Mouse (Mus musculus) spleen, postnatal 14 days (tissue): Measurements from ENCODE around the gene Peak1.
"Not testable (repeated sequence)": the region's sequence is repeated elsewhere in the genome, so short reads cannot be mapped to it uniquely, and the experiment has no call there.

Experiments used
- DNase-seq, 2 experiments: peaks; one replicate each; pipeline ENCODE4 v3.0.0; 2021 to 2022; ENCODE audit warnings: low spot score in 2 of 2

The Peak1 gene

DNA sequence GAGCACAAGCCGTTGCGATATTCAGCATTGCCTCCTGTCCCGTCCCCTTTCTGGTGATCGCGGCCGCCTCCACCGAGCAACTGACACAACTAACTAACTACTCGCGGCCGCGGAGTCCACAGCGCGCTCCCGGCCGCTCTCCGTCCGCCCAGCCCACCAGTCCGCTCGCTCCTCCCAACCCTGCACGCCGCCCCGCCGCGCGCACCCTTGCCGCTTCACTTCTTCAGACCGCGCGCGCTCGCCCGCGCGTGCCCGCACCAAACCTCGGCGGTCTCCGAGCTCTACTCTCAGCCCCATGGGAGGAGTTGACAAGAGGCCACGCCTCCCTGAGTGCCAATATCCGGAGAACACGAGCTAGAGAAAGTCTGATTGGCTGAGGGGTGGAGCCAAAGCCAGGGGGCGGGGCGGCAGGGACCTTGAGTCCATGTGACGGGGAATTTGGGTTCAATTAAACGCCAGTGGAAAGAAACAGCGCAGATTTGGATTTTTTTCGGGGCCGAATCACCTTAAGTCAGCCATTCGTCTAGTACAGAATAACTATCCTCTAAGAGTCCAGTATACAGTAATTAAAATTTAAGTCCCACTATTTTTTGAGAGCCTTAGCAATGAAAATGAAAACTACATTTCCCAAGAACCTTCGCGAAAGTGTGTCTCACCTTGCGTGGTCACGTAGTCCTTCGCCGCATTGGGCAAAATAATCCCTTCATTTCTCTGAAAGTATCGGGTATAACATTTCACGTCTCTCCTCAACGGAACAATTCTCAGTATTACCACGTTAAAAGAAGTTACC lies at the start of gene Peak1, which contains the start of gene Hmg20a:
TSS of gene Peak1 (minus strand) at position 120 of the 790 bp plus-strand sequence.
TSS of gene Hmg20a (plus strand) at position 662 of the 790 bp plus-strand sequence.
- peak; percentile 99 for DNase-seq

DNA sequence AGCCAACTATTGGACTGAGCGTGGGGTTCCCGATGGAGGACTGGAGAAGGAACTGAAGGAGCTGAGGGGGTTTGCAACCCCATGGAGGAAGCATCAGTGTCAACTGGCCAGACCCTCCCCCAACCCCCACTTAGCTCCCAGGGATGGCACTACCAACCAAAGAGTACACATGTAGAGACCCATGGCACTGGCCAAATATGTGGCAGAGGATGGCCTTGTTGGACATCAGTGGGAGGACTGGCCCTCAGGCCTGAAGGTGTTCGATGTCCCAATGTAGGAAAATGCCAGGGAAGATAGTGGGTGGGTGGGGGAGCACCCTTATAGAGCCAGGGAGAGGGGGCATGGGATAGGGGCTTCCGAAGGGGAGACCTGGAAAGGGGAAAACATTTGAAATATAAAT lies 48.4 kb upstream of the Peak1 start:
- no peak for DNase-seq

DNA sequence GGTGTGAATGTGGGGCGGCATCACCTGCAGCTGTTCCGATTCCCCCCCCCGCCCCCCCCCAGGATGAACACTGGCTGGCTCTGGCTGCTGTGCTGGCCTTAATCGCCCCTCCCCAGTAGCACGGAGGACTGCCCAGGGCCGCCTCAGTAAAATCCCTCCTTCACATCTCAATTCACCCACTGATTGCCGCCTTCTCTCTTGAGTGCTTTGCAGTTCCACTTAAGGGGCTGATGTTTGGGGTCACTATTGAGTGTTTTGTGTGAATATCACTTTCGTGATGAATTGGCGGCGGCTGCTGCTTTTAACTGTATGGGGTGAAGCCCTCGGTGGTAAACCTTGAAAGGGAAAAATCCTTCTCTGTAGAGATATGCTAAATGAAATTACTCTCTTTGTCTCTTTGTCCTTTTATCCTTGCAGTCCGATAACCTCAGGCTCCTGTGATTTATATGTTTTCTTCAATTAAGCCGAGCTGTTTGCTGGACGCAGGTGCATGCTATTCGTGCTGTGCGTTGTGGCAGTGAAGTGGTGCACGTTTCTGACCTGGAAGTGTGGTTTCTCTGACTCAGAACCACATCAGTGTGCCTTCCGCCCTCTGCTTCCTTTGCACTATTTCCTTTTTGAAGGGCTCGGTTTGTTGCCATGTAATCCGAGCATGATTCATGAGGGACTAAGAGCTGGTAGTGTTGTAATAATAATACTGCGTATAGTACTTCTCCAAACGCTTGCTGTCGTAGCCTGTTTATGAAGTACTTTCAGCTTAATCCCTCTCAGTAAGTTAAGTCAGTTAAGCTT lies 47.2 kb upstream of the Peak1 start:
- DNase-seq: peak in 1 of 2 experiments; percentile 5

DNA sequence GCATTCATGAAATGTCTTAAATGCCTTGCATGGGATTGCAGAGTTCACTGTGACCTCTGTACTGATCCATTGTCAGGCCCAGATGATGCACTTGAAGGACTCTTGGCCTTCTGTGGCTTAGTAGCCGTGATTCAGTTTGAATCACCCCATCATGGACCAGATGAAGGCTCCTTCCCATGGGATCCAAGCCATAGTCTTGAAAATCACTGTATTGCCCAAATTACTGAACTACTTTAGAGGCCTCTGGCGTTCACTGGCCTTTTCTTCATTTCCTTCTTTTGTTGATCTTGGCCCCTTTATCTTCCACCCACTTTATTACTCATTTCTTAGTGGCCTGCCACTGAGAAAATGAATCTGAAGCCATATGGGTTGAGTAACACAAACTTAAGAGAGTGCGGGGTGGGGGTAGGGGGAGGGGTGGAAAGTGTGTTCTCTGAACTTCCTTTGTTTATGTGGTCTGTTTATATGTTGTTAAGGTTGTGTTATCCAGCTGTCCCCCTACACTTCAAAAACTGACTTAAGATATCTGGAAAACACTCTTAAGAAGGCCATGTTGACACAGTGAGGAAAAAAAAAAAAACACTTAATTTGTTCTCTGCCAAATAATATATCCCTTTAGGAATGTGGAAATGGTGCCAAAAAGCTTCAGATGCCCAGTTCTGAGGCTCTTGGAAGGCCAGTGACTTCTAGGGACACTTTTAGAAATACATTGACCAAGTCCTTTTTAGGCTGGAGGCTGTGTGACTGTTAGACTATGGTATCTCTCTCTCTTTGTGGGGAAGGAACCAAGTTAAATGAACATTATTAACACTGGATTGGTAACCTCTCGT lies 46.0 kb upstream of the Peak1 start:
- DNase-seq: no peak

DNA sequence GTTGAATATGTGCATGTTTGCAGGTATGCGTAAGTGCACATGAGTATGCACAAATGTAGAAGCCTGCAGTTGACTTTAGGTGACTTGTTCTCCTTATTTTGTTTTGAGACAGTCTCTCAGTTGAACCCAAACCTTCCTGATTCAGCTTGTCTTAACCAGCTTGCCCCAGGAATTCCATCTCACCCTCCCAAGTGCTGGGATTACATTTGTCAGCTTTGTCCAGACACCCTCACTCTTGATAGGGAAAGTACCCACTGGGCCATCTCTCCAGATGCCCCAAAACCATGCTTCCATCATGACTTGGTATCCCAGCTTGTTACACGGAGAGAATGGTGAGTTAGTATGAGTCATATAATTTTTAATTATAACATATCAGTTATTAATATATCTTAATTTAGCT lies 45.2 kb upstream of the Peak1 start:
- no peak for DNase-seq

DNA sequence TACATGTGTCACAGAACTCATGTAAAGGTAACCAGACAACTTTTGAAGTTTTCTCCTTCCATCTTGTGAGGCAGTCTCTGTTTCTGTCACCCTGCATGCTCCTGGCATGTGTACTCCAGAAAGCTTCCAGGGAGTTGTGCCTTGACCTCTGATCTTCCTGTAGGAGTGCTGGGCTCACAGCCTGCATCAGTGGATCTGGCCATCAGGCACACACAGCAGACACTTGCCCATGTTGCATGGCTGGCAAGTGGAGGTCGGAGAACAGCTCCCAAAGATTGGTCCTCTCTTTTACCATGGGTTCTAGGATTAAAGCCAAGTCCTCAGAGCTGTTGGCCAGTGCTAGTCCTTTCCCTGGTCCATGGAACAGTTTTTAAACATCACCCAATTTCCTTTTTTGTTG lies 44.7 kb upstream of the Peak1 start:
- no peak for DNase-seq

DNA sequence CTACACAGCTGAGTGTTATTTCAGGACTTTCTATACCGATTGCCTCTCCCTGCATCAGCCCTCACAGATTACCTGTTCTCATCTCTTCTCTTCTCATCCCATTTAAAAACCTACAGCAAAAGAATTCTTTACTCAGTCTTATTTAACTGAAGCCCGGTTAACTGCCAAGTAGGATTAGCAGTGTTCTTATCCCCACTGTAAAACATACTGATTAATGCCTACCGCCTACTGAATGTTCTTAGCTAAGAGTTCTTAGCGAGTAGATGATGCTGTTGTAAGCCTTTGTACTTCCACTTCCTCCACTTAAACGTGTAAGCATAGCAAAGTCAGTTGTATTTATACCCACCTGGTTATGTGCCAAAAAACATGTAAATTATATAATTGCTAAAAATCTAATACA lies 43.1 kb upstream of the Peak1 start:
- no peak for DNase-seq

DNA sequence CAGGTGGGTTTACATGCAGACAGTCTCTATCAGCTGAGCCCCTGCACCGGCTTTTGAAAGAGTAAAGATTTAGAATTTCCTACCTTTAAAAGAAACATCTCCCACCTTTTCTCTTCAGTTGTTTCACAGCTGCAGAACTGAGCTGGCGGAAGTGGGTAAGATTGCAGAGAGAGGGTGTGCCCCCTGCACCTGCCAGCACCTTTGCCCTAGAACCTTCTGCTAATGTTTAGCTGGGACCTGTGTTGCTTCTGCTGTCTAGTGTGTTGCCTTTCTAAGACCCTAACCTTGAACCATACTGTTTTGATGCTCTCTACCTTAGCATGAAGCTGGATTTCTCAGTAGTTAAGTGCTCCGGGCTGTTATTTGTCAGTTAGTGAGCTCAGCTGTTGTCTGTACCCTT lies 38.6 kb upstream of the Peak1 start:
- DNase-seq: no peak

DNA sequence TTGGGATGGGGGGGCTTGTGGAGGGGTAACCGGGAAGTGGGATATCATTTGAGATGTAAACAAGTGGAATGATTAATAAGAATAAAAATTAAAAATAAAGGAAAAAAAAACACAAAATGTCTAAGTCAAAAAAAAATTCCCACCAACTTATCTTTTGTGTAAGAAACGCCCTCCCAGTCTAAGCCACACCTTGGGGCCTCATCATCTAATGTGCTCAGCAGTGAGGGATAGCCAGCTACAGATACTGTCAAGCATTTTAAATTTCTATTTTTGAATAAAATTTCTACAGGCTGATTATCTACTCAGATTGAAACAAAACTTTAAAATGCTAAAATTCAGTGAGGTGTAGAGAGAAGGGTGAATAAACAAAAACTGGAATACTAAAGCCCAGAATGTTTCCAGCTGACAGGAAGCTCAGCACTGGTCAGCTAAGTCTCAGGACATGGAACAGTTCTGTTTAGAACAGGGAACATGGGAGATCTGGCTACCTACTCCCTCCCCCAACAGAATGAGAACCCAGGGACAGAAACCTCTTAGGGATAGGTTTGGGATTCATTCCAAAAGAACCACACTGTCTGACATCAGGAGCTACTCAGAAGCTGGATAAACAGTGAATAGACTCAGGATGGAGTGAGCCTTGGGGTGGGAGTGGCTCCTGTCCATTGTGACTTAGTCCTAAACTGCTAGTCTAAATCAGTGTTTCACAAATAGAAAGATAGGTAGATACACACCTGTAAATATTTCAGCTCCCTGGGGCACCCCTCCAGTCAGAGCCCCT lies 35.4 kb upstream of the Peak1 start:
- no peak for DNase-seq

DNA sequence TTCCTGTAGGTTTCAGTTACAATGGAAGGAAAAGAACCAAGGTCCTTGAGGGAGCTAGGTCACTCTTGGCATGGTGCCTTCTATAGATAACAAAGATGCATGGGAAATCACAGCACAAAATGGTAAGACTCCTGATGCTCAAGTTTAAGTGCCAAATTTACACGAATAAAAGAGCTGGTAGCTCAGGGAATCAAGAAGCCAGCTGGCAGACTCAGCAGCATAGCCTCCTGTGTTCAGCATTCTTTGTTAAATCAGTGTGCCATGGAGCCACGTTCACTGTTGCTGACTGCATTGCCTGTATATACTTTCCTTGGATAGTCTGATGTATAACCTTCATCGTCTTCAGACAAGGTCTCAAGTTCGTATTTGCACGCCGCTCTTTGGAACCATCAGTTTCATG lies 33.7 kb upstream of the Peak1 start:
- no peak for DNase-seq

DNA sequence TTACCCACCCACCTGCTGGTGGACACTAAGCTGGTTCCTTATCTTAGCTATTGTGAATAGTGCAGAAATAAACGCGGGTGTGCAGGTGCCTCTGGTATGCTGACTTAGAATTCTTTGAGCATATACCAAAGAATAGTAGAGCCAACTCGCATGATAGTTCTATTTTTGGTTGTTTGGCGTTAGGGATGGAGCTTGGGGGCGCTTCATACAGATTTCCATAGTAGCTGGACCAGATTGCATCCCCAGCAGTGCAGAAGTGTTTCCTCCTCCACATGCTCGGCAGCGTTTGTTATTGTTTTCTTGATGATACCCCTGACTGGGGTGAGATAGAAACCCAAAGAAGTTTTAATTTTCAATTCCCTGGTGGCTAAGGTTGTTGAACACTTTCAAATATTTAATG lies 21.8 kb upstream of the Peak1 start:
- DNase-seq: no peak

DNA sequence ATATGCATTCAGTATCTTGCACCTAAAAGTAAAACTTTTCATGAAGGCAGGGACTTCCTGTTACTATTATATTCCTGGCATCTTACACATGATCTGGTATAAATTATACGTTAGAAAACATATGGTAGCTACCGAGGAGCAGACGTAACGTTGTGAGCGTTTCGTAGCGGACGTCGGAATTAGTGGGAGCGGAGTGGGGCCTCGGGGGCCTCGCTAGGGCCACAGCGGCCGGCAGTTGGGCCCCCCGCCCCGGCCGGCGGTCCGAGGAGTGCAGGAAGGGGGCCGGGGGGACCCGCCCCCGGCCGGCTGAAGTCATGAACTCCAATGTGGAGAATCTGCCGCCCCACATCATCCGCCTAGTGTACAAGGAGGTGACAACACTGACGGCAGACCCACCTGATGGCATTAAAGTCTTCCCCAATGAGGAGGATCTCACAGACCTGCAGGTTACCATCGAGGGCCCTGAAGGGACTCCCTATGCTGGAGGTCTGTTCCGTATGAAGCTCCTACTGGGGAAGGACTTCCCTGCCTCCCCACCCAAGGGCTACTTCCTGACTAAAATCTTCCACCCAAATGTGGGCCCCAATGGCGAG lies 19.5 kb upstream of the Peak1 start:
- DNase-seq: not testable (repeated sequence)

DNA sequence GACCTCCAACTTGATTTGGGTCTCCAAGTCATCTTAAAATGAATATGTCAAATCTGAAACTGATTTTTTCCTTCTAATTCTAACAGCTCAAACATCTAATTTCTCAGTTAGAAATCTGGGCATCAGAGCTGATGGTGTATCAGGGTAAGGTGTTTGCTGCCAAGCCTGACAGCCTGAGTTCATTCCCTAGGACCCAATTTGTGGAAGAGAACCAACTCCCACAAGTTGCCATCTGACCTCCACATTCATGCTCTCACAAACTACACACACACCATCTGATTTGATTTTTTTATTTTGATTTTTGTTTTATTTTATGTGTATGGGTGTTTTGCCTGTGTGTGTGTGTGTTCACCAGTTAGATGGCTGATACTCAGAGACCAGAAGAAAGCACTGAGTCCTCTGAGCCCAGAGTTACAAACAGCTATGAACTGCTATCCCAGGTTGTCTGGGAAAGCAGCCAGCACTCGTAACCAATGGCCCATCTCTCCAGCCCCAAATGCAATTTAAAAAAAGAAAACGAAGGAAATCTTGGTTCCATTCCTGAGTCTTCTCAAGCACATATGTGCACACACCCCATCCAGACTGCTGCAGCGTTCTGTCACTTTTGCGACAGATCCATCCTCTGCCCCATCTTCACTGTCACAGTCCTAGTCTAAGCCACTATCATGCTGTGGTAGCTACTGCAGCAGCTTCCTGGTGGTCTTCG lies 18.1 kb upstream of the Peak1 start:
- no peak for DNase-seq

DNA sequence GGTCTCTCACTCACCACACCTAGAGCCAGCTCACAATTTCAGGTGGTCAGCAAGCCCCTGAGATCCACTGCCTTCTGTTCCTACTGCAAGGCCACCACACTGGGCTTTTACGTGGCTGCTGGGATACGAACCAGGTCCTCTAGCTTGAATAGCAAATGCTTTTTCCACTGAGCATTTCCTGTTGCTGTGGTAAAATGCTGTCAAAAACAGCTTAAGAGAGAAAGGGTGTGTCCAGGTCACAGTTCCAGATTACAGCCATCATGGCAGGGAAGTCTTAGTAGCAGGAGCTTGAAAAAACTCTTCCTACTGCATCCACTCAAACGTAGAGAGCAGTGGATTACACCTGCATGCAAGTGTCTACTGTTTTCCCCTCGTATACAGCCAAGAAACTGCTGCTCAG lies 7.0 kb upstream of the Peak1 start:
- DNase-seq: no peak

DNA sequence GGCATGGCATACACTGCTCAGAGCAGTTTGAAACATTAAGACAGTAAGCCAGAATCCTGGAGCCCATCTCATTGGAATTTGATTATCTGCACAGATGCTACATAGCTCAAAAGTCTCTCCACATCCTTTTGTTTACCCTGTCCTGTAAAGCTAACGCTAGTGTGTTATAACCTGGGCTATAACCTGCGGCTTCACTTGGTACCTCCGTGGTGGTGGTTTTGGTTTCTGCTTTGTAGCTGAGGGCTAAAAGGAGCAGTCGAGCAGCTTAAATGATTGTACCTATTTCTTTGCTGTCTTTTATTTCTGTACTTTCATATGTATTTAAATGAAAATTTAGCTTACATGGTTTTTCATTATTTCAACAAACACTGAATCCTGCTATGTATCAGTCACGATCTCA lies 4.1 kb upstream of the Peak1 start:
- DNase-seq: no peak

DNA sequence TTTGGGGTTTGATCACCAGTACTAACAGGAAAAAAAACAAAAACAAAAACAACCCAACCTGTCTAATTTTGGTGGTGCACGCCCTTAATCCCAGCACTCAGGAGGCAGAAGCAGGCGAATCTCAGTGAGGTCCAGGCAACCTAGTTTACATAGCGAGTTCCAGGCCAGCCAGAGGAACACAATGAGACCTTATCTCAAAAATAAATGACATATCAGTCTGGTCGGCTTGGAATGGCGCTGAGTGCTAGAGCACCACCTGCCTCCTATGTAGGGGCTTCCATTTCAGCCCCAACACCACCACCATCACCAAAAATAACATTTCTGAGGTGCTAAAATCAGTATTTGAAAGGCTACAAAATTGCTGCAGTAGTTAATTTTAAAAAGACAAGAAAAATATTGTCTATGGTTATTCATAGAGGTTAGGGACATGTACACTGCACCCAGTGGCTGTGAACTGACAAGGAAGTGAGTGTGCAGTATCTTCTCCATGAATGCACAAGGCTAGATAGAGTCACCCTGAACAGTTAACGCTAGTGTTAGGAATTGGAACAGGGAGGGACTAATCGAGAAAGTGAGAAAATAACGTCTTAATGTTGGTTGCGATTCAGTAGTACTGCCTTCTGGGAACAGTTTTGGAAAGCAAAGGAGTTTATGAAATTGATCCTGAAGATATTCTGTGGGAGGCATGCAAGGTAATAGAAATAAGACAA lies 3.2 kb upstream of the Peak1 start:
- DNase-seq: no peak

DNA sequence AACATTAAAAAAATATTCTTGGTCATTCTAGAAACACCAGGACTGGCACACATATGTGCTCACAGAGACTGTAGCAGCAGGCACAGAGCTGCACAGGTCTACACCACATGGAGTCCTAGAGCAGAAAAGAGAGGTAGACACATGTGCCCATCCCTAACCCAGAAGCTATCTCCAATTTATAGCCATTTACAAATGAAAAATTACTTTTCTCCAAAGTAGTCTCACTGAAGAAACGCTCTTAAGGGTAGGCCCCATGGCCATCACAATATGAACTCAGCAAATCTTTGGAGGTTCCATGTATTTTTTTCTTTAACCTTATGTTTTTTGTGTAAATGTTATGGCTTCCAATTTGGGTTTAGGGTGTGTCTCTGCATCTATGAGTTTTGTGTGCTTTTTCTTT lies 2.4 kb upstream of the Peak1 start:
- no peak for DNase-seq

DNA sequence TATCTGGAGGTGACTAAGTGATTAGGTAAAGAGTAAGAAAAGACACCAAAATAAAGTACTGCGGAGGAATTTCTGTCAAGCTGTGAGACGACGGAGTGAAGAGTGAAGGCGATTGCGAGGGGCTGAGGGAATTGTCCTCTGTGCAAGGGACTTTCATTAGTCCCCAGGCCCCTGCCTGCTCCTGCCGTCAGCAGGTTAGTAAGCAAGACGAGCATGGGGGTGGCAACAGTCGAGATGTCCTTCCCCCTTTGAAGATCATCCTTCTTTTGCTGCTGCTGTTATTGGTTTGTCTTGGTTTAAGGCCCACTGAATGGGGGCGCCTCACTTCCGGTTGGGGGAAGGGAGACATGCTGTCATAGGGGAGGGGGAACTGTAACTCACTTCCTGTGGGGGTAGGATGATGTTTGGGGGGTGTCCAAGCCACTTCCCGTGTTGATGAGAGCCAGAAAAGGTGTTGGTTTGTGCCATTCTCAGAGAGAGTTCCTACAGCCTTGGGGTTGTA lies 922 bp upstream of the Peak1 start:
- DNase-seq: peak; percentile 43 to 72

DNA sequence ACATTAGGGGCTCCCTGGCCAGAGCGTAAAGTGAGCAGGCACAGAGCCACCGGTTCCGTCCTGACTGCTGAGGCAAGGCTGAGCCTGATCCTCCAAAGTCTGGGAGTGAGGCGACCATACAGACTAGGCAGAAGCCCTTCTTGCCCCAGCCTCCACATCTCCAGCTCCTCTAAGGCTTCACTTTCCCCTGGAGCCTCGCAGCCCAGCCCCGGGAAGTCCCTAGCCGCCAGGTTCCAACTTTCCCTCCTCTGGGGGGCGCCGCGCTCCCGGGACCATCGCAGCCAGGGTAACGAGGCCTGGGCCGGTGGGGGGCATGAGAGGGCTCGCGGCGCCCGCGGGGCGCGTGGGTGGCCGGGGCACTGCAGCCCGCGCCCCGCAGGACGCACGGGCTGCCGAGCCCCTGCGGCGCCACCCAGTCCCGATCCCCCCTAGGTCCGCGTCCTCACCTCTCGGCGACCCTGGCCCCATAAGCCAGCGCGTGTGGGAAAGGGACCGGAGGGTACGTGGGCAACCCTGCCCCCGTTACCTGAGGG lies 386 bp downstream of the Peak1 start:
- peak; percentile 64 to 73 for DNase-seq
